Mouse (Mus musculus) olfactory bulb, adult 2 months (tissue): ENCODE data around the gene Smad5. TPM values are rescaled to one million over a fixed set of nuclear protein-coding genes. Genes with fewer than 3 reads are reported as not detected.

ENCODE experiments used
- H3K27ac ChIP-seq: fragments of 200-500 bp; 2 replicates; pipeline ENCODE4 v1.5.1; 2012; ENCODE audit warnings: low read depth, low read length; ENCODE audit not compliant: insufficient read depth
- H3K4me1 ChIP-seq: fragments of 200-500 bp; 2 replicates; pipeline ENCODE4 v1.6.1; 2012; ENCODE audit warnings: low read length; ENCODE audit not compliant: control insufficient read depth, insufficient read depth
- H3K4me3 ChIP-seq: fragments of 200-500 bp; 2 replicates; pipeline ENCODE4 v1.5.1; 2012; ENCODE audit warnings: mild to moderate bottlenecking, low read depth, low read length, moderate library complexity; ENCODE audit not compliant: insufficient read depth
- CTCF ChIP-seq: fragments of 200-500 bp; IDR thresholded peaks from 2 replicates; pipeline ENCODE4 v1.5.1; 2012; ENCODE audit warnings: low read depth, mild to moderate bottlenecking, low read length, moderate library complexity; ENCODE audit not compliant: insufficient read depth
- POLR2A ChIP-seq: fragments of 200-500 bp; IDR thresholded peaks from 2 replicates; pipeline ENCODE4 v1.6.1; 2012; ENCODE audit warnings: mild to moderate bottlenecking, low read depth, low read length, moderate library complexity; ENCODE audit not compliant: insufficient read depth
- WGBS: fragments of 180-500 bp; shearing (Covaris S2); methylation state at CpG from one replicate; pipeline ENCODE4 v1.1.7; 2018; 5-methylcytosine and 5-hydroxymethylcytosine counted together
- polyA plus RNA-seq: library from polyadenylated mRNA; stranded (reverse); fragments of >200 nt; gene quantifications from 2 replicates; pipeline ENCODE4 v1.2.4, GENCODE M21; 2012; ENCODE audit warnings: low replicate concordance; ENCODE audit not compliant: missing spikeins, insufficient read depth, insufficient read length

Smad5 gene
- polyA plus RNA-seq, 1 experiment: not detected

- Histone ChIP-seq H3K4me3 (no peak overlapping the region), H3K4me1 (peaks cover 57% of the 10 kb centered on the region), H3K27ac (no peak overlapping the region)
- TF ChIP-seq POLR2A: no peak
- no peak for TF ChIP-seq CTCF
- WGBS: 38% methylated on average over 13 of the region's 13 CpGs
Observed at GRCm38 (mm10) chr13:56762446-56763229, 59.8 kb downstream of the Smad5 start.

GRCm38 (mm10) chr13:56765284-56766032 is 62.6 kb downstream of the Smad5 start:
- peaks cover 53% of the 10 kb centered on the region for H3K4me1 ChIP-seq
- TF ChIP-seq POLR2A (no peak), CTCF (no peak)
- H3K27ac ChIP-seq: no peak overlapping the region
- WGBS: 57% methylated on average over 25 of the region's 25 CpGs
- H3K4me3 ChIP-seq: no peak overlapping the region

DNA sequence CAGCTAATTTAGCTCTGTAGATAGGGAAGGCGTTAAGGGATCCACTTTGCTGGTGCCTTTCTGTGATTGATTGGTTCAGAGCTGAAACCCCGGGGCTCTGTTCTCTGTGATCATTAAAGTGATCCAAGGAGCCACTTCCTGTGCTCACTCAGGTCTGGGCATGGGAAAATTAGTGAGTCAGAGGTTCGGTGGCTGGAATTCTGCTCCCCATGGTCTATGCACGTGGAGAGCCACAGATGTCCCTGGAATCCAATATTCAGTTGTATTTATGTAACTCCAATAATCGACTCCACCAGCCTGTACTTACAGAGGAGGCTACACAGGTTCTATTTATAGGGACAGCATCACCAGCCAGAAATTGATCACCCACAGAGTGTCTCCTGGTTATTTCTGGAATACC is 63.4 kb downstream of the Smad5 start:
- no peak overlapping the region for H3K4me3 ChIP-seq
- WGBS: 32% methylated on average over 5 of the region's 5 CpGs
- no peak for TF ChIP-seq CTCF
- TF ChIP-seq POLR2A: no peak
- no peak overlapping the region for H3K27ac ChIP-seq
- H3K4me1 ChIP-seq: peaks cover 48% of the 10 kb centered on the region

DNA sequence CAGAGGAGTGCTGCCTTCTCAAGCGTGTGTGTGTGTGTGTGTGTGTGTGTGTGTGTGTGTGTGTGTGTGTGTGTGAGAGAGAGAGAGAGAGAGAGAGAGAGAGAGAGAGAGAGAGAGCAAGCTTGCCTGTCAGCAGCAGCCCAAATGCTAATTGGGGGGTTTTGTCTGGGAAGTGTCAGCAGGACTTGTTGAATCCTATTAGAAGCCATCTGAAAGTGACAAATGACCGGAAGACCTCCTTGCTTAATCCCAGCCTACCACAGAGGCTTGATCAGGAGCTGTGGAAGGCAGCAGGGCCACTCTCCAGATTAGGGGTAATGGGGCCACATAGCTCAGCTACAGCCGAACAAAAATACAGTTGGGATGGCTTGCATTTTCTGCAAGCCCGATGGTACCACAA is 66.6 kb downstream of the Smad5 start:
- peaks cover 50% of the 10 kb centered on the region for H3K4me1 ChIP-seq
- WGBS: 48% methylated on average over 4 of the region's 4 CpGs
- TF ChIP-seq CTCF: no peak
- no peak for TF ChIP-seq POLR2A
- H3K4me3 ChIP-seq: no peak overlapping the region
- peak overlapping the region; percentile 31; the same call in 1 of the 2 replicates for H3K27ac ChIP-seq

- WGBS: 43% methylated on average over 1 of the region's 1 CpGs
- no peak overlapping the region; the same call in 1 of the 2 replicates for H3K27ac ChIP-seq
Observed at GRCm38 (mm10) chr13:56770136-56770578, 67.3 kb downstream of the Smad5 start.

DNA sequence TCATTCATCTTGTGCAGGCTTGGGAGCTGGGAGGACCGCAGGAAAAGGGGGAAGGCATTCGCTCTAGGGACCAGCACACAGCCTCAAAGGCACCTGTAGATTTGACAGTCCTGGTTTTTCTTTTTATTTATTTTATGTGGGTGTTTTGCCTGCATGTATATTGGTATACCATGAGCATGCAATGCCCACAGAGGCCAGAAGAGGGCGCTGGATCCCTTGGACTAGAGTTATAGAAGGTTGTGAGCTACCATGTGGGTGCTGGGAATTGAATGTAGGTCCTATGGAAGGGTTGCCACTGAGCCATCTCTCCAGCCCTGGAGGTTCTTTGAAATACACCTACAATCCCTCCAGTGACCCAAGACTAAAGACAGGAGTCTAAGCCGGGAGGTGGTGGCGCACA is 68.0 kb downstream of the Smad5 start:
- Histone ChIP-seq H3K4me3 (no peak overlapping the region), H3K27ac (peak overlapping the region; percentile 20; the same call in 1 of the 2 replicates), H3K4me1 (peaks cover 45% of the 10 kb centered on the region)
- TF ChIP-seq POLR2A (no peak), CTCF (no peak)
- 59% methylated on average over 5 of the region's 5 CpGs for WGBS

More at GRCm38 (mm10) chr13:56770136-56770578, 67.3 kb downstream of the Smad5 start:
- TF ChIP-seq CTCF (no peak), POLR2A (no peak)
- H3K4me1 ChIP-seq: peaks cover 49% of the 10 kb centered on the region
- no peak overlapping the region for H3K4me3 ChIP-seq

DNA sequence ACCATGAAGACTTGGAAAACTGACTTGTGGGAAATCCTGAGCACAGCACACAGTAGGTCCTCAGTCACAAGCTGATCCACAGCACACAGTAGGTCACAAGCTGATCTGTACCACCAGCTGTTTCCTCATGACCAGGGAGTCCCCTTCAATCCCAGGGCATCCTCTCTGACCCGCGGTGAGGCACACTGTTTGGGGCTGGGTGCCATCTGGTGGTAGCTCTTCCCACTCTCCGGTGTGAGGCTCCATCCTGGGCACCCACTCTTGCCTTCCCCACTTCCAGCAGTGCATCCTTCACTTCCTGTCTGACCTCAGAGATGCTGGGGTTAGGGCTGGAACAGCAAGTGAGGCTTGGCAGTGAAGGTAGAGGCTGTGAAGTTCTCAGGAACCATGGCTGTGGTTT is 69.8 kb downstream of the Smad5 start:
- TF ChIP-seq CTCF: 0 out of 2 replicates have a peak, but pooled peaks have one; percentile 17
- no peak for TF ChIP-seq POLR2A
- H3K4me3 ChIP-seq: no peak overlapping the region
- H3K4me1 ChIP-seq: peaks cover 50% of the 10 kb centered on the region
- H3K27ac ChIP-seq: no peak overlapping the region
- 39% methylated on average over 3 of the region's 3 CpGs for WGBS

DNA sequence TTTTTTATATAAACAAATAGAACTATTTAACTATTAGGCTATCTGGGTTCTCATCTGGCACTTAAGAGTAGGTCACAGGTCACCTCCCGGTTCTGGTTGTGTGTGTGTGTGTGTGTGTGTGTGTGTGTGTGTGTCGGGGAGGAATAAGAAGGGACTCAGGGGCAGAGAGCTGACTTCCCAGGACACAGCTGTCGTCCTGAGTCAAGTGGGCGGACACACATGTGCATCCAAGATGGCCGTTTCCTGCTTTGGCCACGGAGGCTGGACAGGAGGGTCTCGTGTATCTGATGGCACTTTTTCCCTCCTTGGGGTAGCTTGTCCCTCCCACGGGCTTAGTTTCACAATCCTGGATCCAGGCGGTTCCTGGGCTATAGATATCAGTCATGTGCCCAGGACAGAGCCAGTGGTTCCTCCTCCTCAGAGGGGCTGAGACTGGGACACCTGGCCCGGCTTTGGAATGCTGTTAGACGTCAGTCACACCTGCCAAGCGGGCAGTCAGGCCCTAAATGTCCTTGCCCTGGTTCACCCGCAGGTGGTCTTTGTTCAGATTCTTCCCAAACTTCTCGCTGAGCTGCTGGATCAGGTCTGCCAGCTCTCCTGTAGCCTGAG is 70.6 kb downstream of the Smad5 start:
- 74% methylated on average over 14 of the region's 14 CpGs for WGBS
- Histone ChIP-seq H3K27ac (0 out of 2 replicates have a peak overlapping the region, but pooled peaks have one; percentile 89), H3K4me3 (no peak overlapping the region), H3K4me1 (peaks cover 53% of the 10 kb centered on the region)
- no peak for TF ChIP-seq CTCF
- no peak for TF ChIP-seq POLR2A
